10 mouse cellular contexts compared by ENCODE assay signal in the genomic region with DNA sequence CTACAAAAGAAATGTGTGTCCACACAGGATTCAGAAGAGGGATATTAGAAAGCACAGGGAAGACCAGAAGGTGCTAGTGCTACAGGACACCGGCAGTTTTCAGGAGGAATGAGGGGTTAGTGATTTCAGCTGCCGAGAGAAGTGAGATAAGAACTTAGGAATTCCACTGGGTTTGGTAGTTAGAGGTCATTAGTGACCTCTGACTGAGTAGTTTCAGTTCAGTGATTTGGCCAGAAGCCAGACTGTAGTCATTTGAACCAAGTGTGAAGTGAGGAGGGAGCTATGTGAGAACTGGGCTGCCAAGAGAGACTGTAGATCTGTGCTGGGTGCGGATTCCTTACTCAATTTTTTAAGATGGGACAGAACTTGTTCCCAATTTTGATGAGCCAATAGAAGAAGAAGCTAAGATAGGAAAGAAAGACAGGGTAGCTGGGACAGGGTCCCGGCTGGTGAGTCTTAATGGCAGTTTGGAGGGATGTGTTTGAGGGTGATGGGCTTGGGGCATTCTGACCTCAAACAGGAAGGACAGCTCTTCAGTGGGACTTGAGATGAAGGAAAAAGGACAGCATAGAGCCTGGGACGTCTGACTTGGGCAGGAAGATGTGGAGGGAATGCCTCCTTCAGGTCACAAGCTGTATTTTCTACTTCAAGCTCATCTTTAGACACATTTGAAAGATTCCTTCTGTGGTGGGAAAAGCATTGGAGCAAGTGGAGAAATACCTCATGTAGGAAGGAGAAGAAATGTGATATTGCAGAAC. TPM values are rescaled to one million over a fixed set of nuclear protein-coding genes. Genes with fewer than 3 reads are reported as not detected.
DNase-seq lines count a peak whose midpoint lies in the region; TF ChIP-seq lines count a peak whose summit lies in the region.
"Had no signal": no experiment of that assay in that cellular context is flagged by ENCODE, and none has a peak within 500 bp of the region (broad histone marks: within the 10 kb centered on the region; RNA-seq: fewer than 3 reads in every experiment).

No protein-coding gene starts in this region.

- peak; percentile 10; the same call in 1 of the 2 replicates for TF ChIP-seq CTCF in gastrocnemius, adult 2 months (IDR thresholded peaks at IDR 0.05)

- H3K27ac ChIP-seq in gastrocnemius, adult 2 months = peak overlapping the region; percentile 72
- H3K27ac ChIP-seq in hindbrain, embryonic 10.5 days = no peak overlapping the region
- H3K27ac ChIP-seq: embryonic facial prominence, embryonic 15.5 days had no signal

- H3K9me3 ChIP-seq in hindbrain, embryonic 10.5 days = no peaks in the 10 kb centered on the region
- H3K9me3 ChIP-seq: embryonic facial prominence, embryonic 15.5 days had no signal

- H3K27me3 ChIP-seq in hindbrain, embryonic 10.5 days (ENCODE audit: insufficient read depth, poor library complexity, severe bottlenecking) = no peaks in the 10 kb centered on the region
- H3K27me3 ChIP-seq: embryonic facial prominence, embryonic 15.5 days had no signal

- H3K4me3 ChIP-seq in gastrocnemius, adult 2 months = no peak overlapping the region
- H3K4me3 ChIP-seq in hindbrain, embryonic 10.5 days = no peak overlapping the region
- H3K4me3 ChIP-seq: embryonic facial prominence, embryonic 15.5 days had no signal

- no peaks in the 10 kb centered on the region for H3K4me1 ChIP-seq in hindbrain, embryonic 10.5 days (replicated peaks)

- intact Hi-C loops in gastrocnemius, adult 2 months (cut with DNase I) = no loop called here
- intact Hi-C loops in gastrocnemius, postnatal 14 days (cut with DNase I; ENCODE audit: low total_unique reads) = loop anchor here (10.0 kb wide), 1 partner anchor 55 kb away; no protein-coding TSS in a partner anchor

- 0 out of 2 replicates have a peak, but pooled peaks cover 3% of the 10 kb centered on the region for H3K36me3 ChIP-seq in hindbrain, embryonic 10.5 days
- H3K36me3 ChIP-seq: embryonic facial prominence, embryonic 15.5 days had no signal

- WGBS in hindbrain, embryonic 10.5 days = 69% methylated on average over 5 of the region's 5 CpGs

- DNase-seq in gastrocnemius, adult 2 months = peak; percentile 36
- no peak for DNase-seq in gastrocnemius, postnatal 14 days
- peak; percentile 97 for DNase-seq in heart, adult 11 months
- peak; percentile 91 for DNase-seq in kidney, adult 9 months
- peak; percentile 24 for DNase-seq in retina, embryonic 14.5 days (ENCODE audit: low spot score)
- DNase-seq in hindbrain, embryonic 10.5 days (ENCODE audit: low spot score) = no peak
- DNase-seq in layer of hippocampus, adult 18-20 months (ENCODE audit: low spot score in 2 of 2) = no peak
- no peak for DNase-seq in spleen, adult 18-20 months
- DNase-seq: midbrain, embryonic 14.5 days had no signal

RNA-seq across cellular contexts. Expression of gene Lrrfip2, which starts 32.0 kb away (rescaled TPM):
- total RNA-seq in gastrocnemius, adult 2 months (2021) = 10 to 100 TPM; 72.6 to 74.8 TPM
- total RNA-seq in gastrocnemius, postnatal 14 days (2021) = 10 to 100 TPM; 60.2 to 63.7 TPM
- polyA plus RNA-seq in hindbrain, embryonic 10.5 days (2016; fragmentation: Nextera tagmentation; extraction: Ambion mirVana) = 40.0 and 41.5 TPM in 2 replicates
- 10 to 100 TPM; 35.5 to 38.7 TPM for total RNA-seq in layer of hippocampus, adult 18-20 months (2021)

Comparison
In these comparisons a context has a peak if more than half of its experiments do, and no peak if none do; other contexts are left out.
1. DNase-seq: peak in gastrocnemius, adult 2 months (single experiment), heart, adult 11 months (single experiment), kidney, adult 9 months (single experiment) and retina, embryonic 14.5 days (single experiment); none in gastrocnemius, postnatal 14 days (single experiment), hindbrain, embryonic 10.5 days (single experiment), layer of hippocampus, adult 18-20 months (0 of 2) and spleen, adult 18-20 months (0 of 2).